ENCODE assay signal across 14 mouse cellular contexts in the genomic region with DNA sequence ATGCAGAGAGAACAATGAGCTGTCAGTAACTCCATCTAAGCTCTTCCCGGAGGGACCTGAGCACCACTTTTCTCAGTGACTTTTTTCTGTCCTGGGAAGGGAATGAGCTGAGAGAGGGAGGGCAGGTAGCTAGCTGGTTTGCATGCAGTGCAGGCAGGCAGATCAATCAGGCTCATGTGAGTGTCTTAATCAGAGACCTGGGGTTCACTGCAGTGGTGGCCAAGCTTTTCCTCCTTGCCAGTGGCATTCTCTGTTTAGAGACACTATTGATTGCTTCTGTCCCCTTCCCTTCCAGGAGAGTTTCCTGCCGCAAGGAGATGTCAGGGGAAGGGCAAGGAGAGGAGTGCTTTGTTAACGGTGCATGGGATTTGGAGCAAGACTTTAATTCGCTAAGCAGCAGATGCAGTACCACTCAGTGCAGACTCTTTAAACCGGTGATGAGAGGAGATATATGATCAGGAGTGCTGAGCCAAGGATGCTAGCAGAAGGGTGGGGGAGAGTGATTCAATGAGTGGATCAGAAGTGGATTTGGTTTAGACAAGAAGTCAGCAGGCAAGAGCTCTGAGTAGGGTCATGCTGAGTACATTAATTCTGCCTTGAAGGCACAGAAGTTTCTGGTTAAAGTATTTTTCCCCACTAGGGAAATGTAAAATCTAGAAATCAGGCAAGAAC.
DNase-seq lines count a peak whose midpoint lies in the region; ATAC-seq and TF ChIP-seq lines count a peak whose summit lies in the region.
"Had no signal": no experiment of that assay in that cellular context is flagged by ENCODE, and none has a peak within 500 bp of the region (broad histone marks: within the 10 kb centered on the region; RNA-seq: fewer than 3 reads in every experiment).

No protein-coding gene starts in this region.

- peak; percentile 9 for DNase-seq in midbrain, postnatal 0 days (ENCODE audit: low spot score)
- DNase-seq in natural killer cell, adult 2 months (ENCODE audit: low spot score in 2 of 2) = no peak
- DNase-seq in lung, adult 18-20 months = no peak
- no peak for DNase-seq in kidney, postnatal 10 days
- DNase-seq: cerebellum, postnatal 36 days; lung, embryonic 14.5 days; right cerebral cortex, postnatal 4 days had no signal

- H3K36me3 ChIP-seq in forebrain, embryonic 12.5 days (replicated peaks) = no peaks in the 10 kb centered on the region
- no peaks in the 10 kb centered on the region for H3K36me3 ChIP-seq in forebrain, embryonic 15.5 days
- H3K36me3 ChIP-seq in embryonic facial prominence, embryonic 12.5 days = no peaks in the 10 kb centered on the region
- H3K36me3 ChIP-seq in hindbrain, embryonic 15.5 days = no peaks in the 10 kb centered on the region
- no peaks in the 10 kb centered on the region for H3K36me3 ChIP-seq in midbrain, postnatal 0 days (ENCODE audit: insufficient read depth, low read length)
- H3K36me3 ChIP-seq: limb, embryonic 15.5 days had no signal

- H3K27me3 ChIP-seq in forebrain, embryonic 12.5 days = no peaks in the 10 kb centered on the region
- no peaks in the 10 kb centered on the region for H3K27me3 ChIP-seq in forebrain, embryonic 15.5 days
- no peaks in the 10 kb centered on the region for H3K27me3 ChIP-seq in embryonic facial prominence, embryonic 12.5 days
- H3K27me3 ChIP-seq in hindbrain, embryonic 15.5 days = no peaks in the 10 kb centered on the region
- no peaks in the 10 kb centered on the region for H3K27me3 ChIP-seq in midbrain, postnatal 0 days (ENCODE audit: insufficient read depth, low read length)
- H3K27me3 ChIP-seq: limb, embryonic 15.5 days had no signal

- no peak overlapping the region for H3K9ac ChIP-seq in forebrain, embryonic 12.5 days
- no peak overlapping the region for H3K9ac ChIP-seq in forebrain, embryonic 15.5 days (replicated peaks)
- H3K9ac ChIP-seq in embryonic facial prominence, embryonic 12.5 days = no peak overlapping the region
- no peak overlapping the region for H3K9ac ChIP-seq in hindbrain, embryonic 15.5 days
- H3K9ac ChIP-seq in midbrain, postnatal 0 days (replicated peaks; ENCODE audit: low read length, poor library complexity, severe bottlenecking) = no peak overlapping the region
- H3K9ac ChIP-seq: limb, embryonic 15.5 days; lung, embryonic 14.5 days had no signal

- no peak overlapping the region for H3K4me2 ChIP-seq in forebrain, embryonic 12.5 days
- no peak overlapping the region for H3K4me2 ChIP-seq in forebrain, embryonic 15.5 days (replicated peaks)
- no peak overlapping the region for H3K4me2 ChIP-seq in embryonic facial prominence, embryonic 12.5 days (replicated peaks)
- H3K4me2 ChIP-seq in hindbrain, embryonic 15.5 days = no peak overlapping the region
- no peak overlapping the region for H3K4me2 ChIP-seq in midbrain, postnatal 0 days (ENCODE audit: low read depth, low read length, poor library complexity, severe bottlenecking)
- H3K4me2 ChIP-seq: limb, embryonic 15.5 days; lung, embryonic 14.5 days had no signal

- no peaks in the 10 kb centered on the region for H3K9me3 ChIP-seq in forebrain, embryonic 12.5 days
- no peaks in the 10 kb centered on the region for H3K9me3 ChIP-seq in forebrain, embryonic 15.5 days
- no peaks in the 10 kb centered on the region for H3K9me3 ChIP-seq in embryonic facial prominence, embryonic 12.5 days
- H3K9me3 ChIP-seq in hindbrain, embryonic 15.5 days = no peaks in the 10 kb centered on the region
- H3K9me3 ChIP-seq in midbrain, postnatal 0 days (ENCODE audit: low read length) = no peaks in the 10 kb centered on the region
- H3K9me3 ChIP-seq: limb, embryonic 15.5 days had no signal

- H3K4me3 ChIP-seq in forebrain, embryonic 12.5 days (replicated peaks) = no peak overlapping the region
- no peak overlapping the region for H3K4me3 ChIP-seq in forebrain, embryonic 15.5 days
- no peak overlapping the region for H3K4me3 ChIP-seq in embryonic facial prominence, embryonic 12.5 days
- no peak overlapping the region for H3K4me3 ChIP-seq in hindbrain, embryonic 15.5 days
- H3K4me3 ChIP-seq in midbrain, postnatal 0 days (ENCODE audit: low read depth, low read length) = no peak overlapping the region
- H3K4me3 ChIP-seq: limb, embryonic 15.5 days; myocyte had no signal

- no peak for ATAC-seq in forebrain, embryonic 12.5 days (ENCODE audit: low FRiP score)
- ATAC-seq in forebrain, embryonic 15.5 days (replicated peaks) = no peak
- ATAC-seq in embryonic facial prominence, embryonic 12.5 days (ENCODE audit: insufficient number of reproducible peaks, insufficient read depth, low FRiP score, low TSS enrichment) = no peak
- 0 out of 2 replicates have a peak, but pooled peaks have one; percentile 19 for ATAC-seq in hindbrain, embryonic 15.5 days (ENCODE audit: low FRiP score, low read depth)
- ATAC-seq in midbrain, postnatal 0 days (ENCODE audit: low FRiP score) = no peak; the same call in 1 of the 2 replicates
- ATAC-seq: inflammation-experienced regulatory T-cells, adult 6 months had no signal

- H3K4me1 ChIP-seq in forebrain, embryonic 12.5 days = peaks cover 7% of the 10 kb centered on the region
- H3K4me1 ChIP-seq in forebrain, embryonic 15.5 days = peaks cover 3% of the 10 kb centered on the region; the same call in 1 of the 2 replicates
- no peaks in the 10 kb centered on the region for H3K4me1 ChIP-seq in embryonic facial prominence, embryonic 12.5 days
- peaks cover 7% of the 10 kb centered on the region for H3K4me1 ChIP-seq in hindbrain, embryonic 15.5 days (replicated peaks)
- peaks cover 4% of the 10 kb centered on the region; the same call in 1 of the 2 replicates for H3K4me1 ChIP-seq in midbrain, postnatal 0 days (ENCODE audit: insufficient read depth, low read length)
- H3K4me1 ChIP-seq: limb, embryonic 15.5 days had no signal

- WGBS in forebrain, embryonic 12.5 days = 8% methylated on average over 5 of the region's 5 CpGs
- WGBS in forebrain, embryonic 15.5 days = 11% methylated on average over 5 of the region's 5 CpGs
- WGBS in embryonic facial prominence, embryonic 12.5 days = 10% methylated on average over 5 of the region's 5 CpGs
- WGBS in hindbrain, embryonic 15.5 days = 12% methylated on average over 5 of the region's 5 CpGs
- WGBS in midbrain, postnatal 0 days = 9% methylated on average over 5 of the region's 5 CpGs

- TF ChIP-seq CTCF in midbrain, postnatal 0 days (IDR thresholded peaks at IDR 0.05) = no peak

- H3K27ac ChIP-seq in forebrain, embryonic 12.5 days = peak overlapping the region; percentile 32; the same call in 1 of the 2 replicates
- H3K27ac ChIP-seq in forebrain, embryonic 15.5 days (replicated peaks) = no peak overlapping the region
- H3K27ac ChIP-seq in embryonic facial prominence, embryonic 12.5 days = 0 out of 2 replicates have a peak overlapping the region, but pooled peaks have one; percentile 23
- H3K27ac ChIP-seq in hindbrain, embryonic 15.5 days (replicated peaks) = no peak overlapping the region
- H3K27ac ChIP-seq in midbrain, postnatal 0 days (ENCODE audit: low read depth, low read length) = no peak overlapping the region
- H3K27ac ChIP-seq: limb, embryonic 15.5 days had no signal

Comparison
In these comparisons a context has a peak if more than half of its experiments do, and no peak if none do; other contexts are left out.
1. H3K27ac ChIP-seq: peak in forebrain, embryonic 12.5 days (single experiment) and embryonic facial prominence, embryonic 12.5 days (single experiment); none in forebrain, embryonic 15.5 days (single experiment), hindbrain, embryonic 15.5 days (single experiment) and midbrain, postnatal 0 days (single experiment).